Mouse (Mus musculus) lung, embryonic 15.5 days (tissue): ENCODE measurements around the gene Gpr132. TPM values are rescaled to one million over a fixed set of nuclear protein-coding genes. Genes with fewer than 3 reads are reported as not detected.

ENCODE experiments used
- ATAC-seq: fragments of 200-750 bp; cut with Nextera tagmentation; 2 replicates; pipeline ENCODE4 v1.8.0; 2017; ENCODE audit warnings: moderate number of reproducible peaks, borderline replicate concordance; ENCODE audit not compliant: low FRiP score, low TSS enrichment; ENCODE audit errors: extremely low read depth
- H3K27ac ChIP-seq: fragments of 300-500 bp; sonication (generic); 2 replicates; pipeline ENCODE4 v1.5.1; 2015; ENCODE audit warnings: moderate library complexity, mild to moderate bottlenecking, inconsistent platforms
- H3K27me3 ChIP-seq: fragments of 300-500 bp; sonication (generic); 2 replicates; pipeline ENCODE4 v1.6.1; 2015; ENCODE audit warnings: inconsistent platforms
- H3K36me3 ChIP-seq: fragments of 300-500 bp; sonication (generic); 2 replicates; pipeline ENCODE4 v1.6.1; 2015; ENCODE audit warnings: inconsistent platforms
- H3K4me1 ChIP-seq: fragments of 300-500 bp; sonication (generic); 2 replicates; pipeline ENCODE4 v1.6.1; 2015; ENCODE audit warnings: inconsistent platforms
- H3K4me2 ChIP-seq: fragments of 300-500 bp; sonication (generic); 2 replicates; pipeline ENCODE4 v1.6.1; 2015; ENCODE audit warnings: inconsistent platforms, mild to moderate bottlenecking, moderate library complexity
- H3K4me3 ChIP-seq: fragments of 300-500 bp; sonication (generic); 2 replicates; pipeline ENCODE4 v1.5.1; 2015; ENCODE audit warnings: mild to moderate bottlenecking, inconsistent platforms
- H3K9ac ChIP-seq: fragments of 300-500 bp; sonication (generic); 2 replicates; pipeline ENCODE4 v1.6.1; 2015; ENCODE audit warnings: inconsistent platforms
- H3K9me3 ChIP-seq: fragments of 300-500 bp; sonication (generic); 2 replicates; pipeline ENCODE4 v1.6.1; 2016; ENCODE audit warnings: inconsistent platforms
- WGBS: fragments of 180-500 bp; shearing (Covaris S2); methylation state at CpG from one replicate; pipeline ENCODE4 v1.1.7; 2015; 5-methylcytosine and 5-hydroxymethylcytosine counted together
- polyA plus RNA-seq: library from polyadenylated mRNA; unstranded; fragments of >200 nt; fragmentation: Nextera tagmentation; extraction: Ambion mirVana; gene quantifications from 2 replicates; pipeline ENCODE4 v1.2.1, GENCODE M21; 2015

Gpr132 gene
- polyA plus RNA-seq, 1 experiment from 2014 or later, result 0.79 TPM

DNA sequence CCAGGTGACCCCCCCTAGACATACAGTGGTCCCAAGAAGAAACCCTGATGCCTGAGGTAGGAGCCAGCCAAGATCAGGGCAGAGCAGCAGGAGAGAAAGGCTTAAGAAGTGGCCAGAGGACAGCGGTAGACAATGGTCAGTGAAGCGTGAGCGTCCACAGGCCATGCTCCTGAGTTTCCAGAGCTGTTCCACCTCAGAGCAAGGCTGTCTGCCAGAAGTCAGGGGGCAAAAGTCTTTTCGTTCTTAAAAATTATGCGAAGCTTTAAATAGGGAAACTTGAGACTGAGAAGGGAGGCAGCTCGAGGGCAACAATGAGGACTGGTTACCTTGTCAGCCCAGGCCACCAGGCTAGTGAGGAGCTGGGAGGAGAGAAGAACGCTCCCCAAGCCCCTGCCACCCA lies 54.7 kb downstream of the Gpr132 start:
- Histone ChIP-seq H3K27ac (no peak overlapping the region), H3K36me3 (peaks cover 16% of the 10 kb centered on the region), H3K9ac (no peak overlapping the region), H3K9me3 (no peaks in the 10 kb centered on the region), H3K4me2 (no peak overlapping the region), H3K27me3 (no peaks in the 10 kb centered on the region), H3K4me1 (peaks cover 16% of the 10 kb centered on the region), H3K4me3 (no peak overlapping the region)
- ATAC-seq, result no peak
- WGBS, result 86% methylated on average over 7 of the region's 7 CpGs

DNA sequence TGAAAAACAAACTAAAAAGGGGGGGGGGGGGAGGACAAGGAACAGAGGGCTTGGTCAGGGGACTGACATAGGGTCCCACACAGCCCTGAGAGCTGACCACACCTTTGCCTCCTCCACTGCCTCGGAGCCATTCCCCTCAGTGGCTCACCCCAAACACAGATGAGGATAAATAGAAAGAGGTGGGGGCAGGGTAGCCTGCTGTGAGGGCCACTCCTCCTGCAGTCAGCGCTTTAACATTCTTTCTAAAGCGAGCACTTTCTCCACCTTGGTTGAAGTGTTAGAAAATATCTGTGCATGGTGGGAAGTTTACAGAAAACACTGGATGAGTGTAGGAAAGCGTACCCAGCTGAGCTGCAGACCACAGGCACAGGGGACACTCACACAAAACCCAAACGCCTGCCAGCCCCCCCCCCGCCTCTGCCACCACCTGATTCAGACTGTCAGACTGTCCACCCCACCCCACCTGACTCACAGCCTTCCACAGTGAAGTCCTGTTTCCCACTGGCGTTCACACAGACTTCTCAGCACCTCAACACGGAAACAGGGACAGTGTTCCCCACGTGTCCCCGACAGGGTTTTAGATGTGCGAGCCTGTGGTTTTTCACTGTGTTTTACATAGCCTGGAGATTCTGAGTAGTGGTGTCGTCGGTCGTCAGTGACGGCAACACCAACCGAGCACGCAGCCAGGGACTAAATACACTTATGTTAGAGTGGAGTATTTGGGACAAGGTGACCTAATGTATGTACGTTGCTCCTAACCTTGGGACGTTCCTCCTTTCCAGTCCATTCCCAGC lies 57.7 kb downstream of the Gpr132 start:
- WGBS, result 50% methylated on average over 19 of the region's 19 CpGs
- peaks cover 18% of the 10 kb centered on the region for H3K4me1 ChIP-seq
- peak overlapping the region; percentile 70; the same call in 1 of the 2 replicates for H3K4me3 ChIP-seq
- H3K27me3 ChIP-seq, result peaks cover 9% of the 10 kb centered on the region
- peak overlapping the region; percentile 99 for H3K4me2 ChIP-seq
- H3K36me3 ChIP-seq, result 0 out of 2 replicates have a peak, but pooled peaks cover 2% of the 10 kb centered on the region
- H3K9me3 ChIP-seq, result no peaks in the 10 kb centered on the region
- ATAC-seq, result no peak
- no peak overlapping the region for H3K27ac ChIP-seq
- H3K9ac ChIP-seq, result peak overlapping the region; percentile 53; the same call in 1 of the 2 replicates

DNA sequence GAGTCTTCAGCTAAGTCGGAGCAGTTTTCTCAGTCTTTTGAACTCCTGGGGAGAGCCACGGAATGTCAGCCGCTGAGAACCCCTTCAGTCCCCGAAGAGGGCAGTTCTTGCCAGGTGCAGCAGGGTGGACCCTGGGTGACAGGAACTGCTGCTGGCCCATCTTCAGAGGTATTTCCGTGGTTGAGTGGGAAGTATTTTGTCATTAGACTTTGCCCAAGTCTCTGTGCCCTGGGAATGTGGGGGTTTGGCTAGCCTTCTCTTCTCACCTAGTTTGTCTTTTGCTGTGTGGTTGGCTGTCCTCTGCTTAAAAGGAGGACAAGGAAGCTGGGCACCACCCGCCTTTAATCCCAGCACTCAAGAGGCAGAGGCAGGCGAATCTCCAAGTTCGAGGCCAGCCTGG lies 58.4 kb downstream of the Gpr132 start:
- Histone ChIP-seq H3K4me3 (peak overlapping the region; percentile 70), H3K4me2 (peak overlapping the region; percentile 99), H3K36me3 (no peaks in the 10 kb centered on the region), H3K4me1 (peaks cover 18% of the 10 kb centered on the region), H3K27me3 (peaks cover 13% of the 10 kb centered on the region), H3K27ac (no peak overlapping the region), H3K9ac (peak overlapping the region; percentile 53), H3K9me3 (no peaks in the 10 kb centered on the region)
- 19% methylated on average over 8 of the region's 8 CpGs for WGBS
- no peak for ATAC-seq

DNA sequence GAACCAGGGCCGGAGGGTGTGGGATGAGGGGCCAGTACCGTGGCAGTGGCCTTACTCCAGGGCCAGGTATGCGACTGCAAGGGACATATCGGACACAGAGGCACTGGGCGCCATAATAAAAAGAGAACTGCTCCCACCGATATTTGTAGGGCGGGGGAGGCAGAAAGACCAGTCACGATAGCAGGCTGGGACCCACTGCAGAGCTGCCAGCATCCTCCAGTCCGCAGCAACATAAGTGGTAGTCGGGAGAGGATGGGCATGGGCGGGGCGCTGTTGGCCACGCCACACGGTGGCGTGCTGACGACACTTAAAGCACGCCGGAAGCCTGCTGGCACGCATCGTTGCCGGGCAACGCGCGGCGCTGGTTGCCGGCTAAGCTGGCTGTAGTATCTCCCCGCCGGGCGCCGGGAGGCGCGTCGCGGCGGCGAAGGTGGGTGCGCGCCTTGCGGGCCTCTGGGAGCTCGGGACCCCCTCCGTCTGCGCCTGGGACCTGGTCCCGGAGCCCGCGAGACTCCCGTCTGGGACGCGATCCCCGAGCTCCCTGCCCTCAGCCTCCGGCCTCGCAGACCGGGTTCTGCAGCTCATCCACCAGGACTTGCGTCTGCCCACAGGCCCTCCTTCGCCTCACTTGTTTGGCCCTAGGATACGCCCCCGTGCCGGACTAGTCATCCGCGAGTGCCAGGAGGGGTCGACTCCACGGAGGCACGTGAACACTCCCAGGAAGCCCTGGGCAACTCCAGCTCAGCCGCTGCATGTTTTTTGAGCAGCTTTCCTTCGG lies 59.3 kb downstream of the Gpr132 start, which contains the start of gene Clba1:
Clba1 (plus strand) TSS at position 351 of the 778 bp plus-strand sequence.
- peak within 1 kb of the TSS; percentile 9; the same call in 1 of the 2 replicates for H3K27ac ChIP-seq
- H3K4me1 ChIP-seq, result peaks cover 18% of the 10 kb centered on the region
- peak; percentile 86 for ATAC-seq
- WGBS, result 1% methylated on average over 52 of the region's 64 CpGs
- H3K9me3 ChIP-seq, result no peaks in the 10 kb centered on the region
- no peaks in the 10 kb centered on the region for H3K36me3 ChIP-seq
- peak within 1 kb of the TSS; percentile 99 for H3K4me2 ChIP-seq
- H3K27me3 ChIP-seq, result peaks cover 19% of the 10 kb centered on the region
- peak within 1 kb of the TSS; percentile 70 for H3K4me3 ChIP-seq
- H3K9ac ChIP-seq, result peak within 1 kb of the TSS; percentile 53

DNA sequence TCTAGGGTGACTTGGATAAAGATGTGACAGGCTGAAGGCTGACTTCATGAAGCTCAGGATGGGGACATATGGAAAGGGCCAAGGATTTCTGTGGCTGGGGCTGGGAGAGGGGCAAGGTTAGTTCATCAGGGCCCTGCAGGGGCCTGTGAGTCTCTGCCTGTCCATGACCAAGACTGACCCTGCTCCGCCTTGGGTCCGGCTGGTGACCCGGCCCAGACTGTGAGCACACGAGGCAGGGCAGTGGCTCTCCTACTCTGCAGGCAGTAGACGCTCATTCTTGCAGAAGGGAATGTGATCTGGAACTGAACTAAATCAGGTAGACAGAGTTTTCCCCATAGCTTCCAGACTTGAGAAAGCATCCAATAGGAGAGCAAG lies 59.8 kb downstream of the Gpr132 start:
- peaks cover 24% of the 10 kb centered on the region for H3K27me3 ChIP-seq
- no peaks in the 10 kb centered on the region for H3K9me3 ChIP-seq
- H3K9ac ChIP-seq, result peak overlapping the region; percentile 28; the same call in 1 of the 2 replicates
- peak; percentile 4; the same call in 1 of the 2 replicates for ATAC-seq
- peaks cover 18% of the 10 kb centered on the region for H3K4me1 ChIP-seq
- WGBS, result 58% methylated on average over 5 of the region's 5 CpGs
- H3K4me2 ChIP-seq, result peak overlapping the region; percentile 99
- no peaks in the 10 kb centered on the region for H3K36me3 ChIP-seq
- H3K27ac ChIP-seq, result no peak overlapping the region
- peak overlapping the region; percentile 70 for H3K4me3 ChIP-seq

DNA sequence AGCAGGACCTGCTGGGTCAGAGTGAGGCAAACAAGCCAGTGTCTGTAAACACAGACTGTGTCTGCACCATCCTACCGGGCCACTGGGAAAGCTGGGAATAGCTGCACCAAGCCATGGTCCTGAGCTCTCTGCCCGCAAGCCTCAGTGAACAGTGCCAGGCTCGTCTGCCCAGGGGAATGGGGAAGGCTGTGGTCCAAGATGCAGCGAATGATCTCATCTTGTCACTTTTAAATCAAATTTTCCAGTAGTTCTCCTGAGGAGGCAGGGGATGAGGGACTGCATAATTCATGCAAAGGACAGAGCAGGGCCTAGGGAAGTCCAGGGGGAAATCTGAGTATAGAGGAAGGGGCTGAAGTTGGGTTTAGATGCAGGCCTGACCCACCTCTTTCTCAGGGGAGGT lies 60.2 kb downstream of the Gpr132 start:
- no peak overlapping the region for H3K4me2 ChIP-seq
- no peak overlapping the region for H3K9ac ChIP-seq
- WGBS, result 82% methylated on average over 4 of the region's 4 CpGs
- H3K27ac ChIP-seq, result no peak overlapping the region
- no peaks in the 10 kb centered on the region for H3K9me3 ChIP-seq
- peaks cover 18% of the 10 kb centered on the region for H3K4me1 ChIP-seq
- no peak overlapping the region for H3K4me3 ChIP-seq
- ATAC-seq, result no peak
- peaks cover 28% of the 10 kb centered on the region for H3K27me3 ChIP-seq
- H3K36me3 ChIP-seq, result no peaks in the 10 kb centered on the region

DNA sequence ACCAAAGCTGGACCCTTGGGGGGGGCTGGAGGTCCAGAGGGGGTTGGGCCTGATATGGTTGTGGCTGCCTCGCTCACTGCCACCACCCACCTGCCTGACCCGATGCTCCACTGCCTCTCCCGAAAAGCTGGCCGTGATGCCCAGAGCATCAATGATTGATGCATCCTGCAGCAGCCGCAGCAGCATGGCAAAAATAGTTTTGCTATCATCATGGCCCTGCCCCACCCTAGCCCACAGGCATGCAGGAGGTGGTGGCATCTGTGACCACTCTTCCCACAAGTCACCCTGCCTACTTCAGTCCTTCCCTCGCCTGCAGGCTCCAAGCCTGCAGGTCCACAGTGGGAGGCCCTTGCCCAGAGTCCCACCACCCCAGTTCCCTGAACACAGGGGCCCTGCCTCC lies 62.0 kb downstream of the Gpr132 start:
- Histone ChIP-seq H3K27me3 (peaks cover 44% of the 10 kb centered on the region), H3K4me3 (no peak overlapping the region), H3K9me3 (no peaks in the 10 kb centered on the region), H3K4me2 (no peak overlapping the region), H3K4me1 (peaks cover 32% of the 10 kb centered on the region), H3K9ac (no peak overlapping the region), H3K27ac (no peak overlapping the region), H3K36me3 (no peaks in the 10 kb centered on the region)
- ATAC-seq, result no peak
- 52% methylated on average over 6 of the region's 6 CpGs for WGBS

DNA sequence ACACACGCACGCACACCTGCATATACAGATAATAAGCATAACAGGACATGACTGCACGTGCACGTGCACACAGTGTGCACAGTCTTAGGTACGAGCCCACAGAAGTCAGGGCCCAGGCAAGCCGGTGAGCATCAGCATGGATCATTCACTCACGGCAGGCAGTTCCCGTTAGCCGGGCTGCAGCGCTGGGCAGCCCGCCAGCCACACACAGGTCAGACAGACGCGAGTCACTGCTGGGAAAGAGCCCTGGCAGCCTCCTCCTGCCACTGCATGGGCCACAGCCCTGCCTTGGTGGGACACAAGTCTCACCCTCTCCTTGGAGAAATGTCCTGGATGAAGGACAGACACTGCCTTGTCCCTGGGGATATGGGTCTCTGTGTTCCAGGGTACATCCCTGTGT lies 64.0 kb downstream of the Gpr132 start:
- Histone ChIP-seq H3K4me1 (peaks cover 35% of the 10 kb centered on the region), H3K27ac (no peak overlapping the region), H3K9ac (no peak overlapping the region), H3K4me3 (no peak overlapping the region), H3K36me3 (no peaks in the 10 kb centered on the region), H3K9me3 (no peaks in the 10 kb centered on the region), H3K4me2 (no peak overlapping the region), H3K27me3 (peaks cover 50% of the 10 kb centered on the region)
- no peak for ATAC-seq
- 44% methylated on average over 13 of the region's 13 CpGs for WGBS

DNA sequence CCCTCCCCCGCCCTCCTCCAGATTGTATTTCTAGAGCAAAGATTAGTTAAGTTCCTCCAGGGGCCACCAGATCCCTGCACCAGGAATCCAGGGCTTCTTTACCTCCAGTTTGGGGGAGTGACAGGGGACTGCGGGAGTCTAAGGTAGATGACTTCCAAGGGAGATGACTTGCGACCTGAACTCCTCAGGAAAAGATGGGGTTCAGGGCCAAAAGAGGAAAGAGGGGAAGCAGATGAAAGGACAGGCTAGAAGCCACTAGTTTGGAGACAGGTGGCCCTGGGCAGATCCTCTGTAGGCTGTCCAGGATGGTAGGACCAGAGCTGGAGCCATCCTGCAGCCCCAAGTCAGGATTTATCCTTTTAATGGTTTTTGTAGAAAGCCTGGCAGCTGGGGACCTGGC lies 65.1 kb downstream of the Gpr132 start:
- WGBS, result 15% methylated on average over 3 of the region's 3 CpGs
- no peak overlapping the region for H3K4me3 ChIP-seq
- peak overlapping the region; percentile 98; the same call in 1 of the 2 replicates for H3K4me2 ChIP-seq

DNA sequence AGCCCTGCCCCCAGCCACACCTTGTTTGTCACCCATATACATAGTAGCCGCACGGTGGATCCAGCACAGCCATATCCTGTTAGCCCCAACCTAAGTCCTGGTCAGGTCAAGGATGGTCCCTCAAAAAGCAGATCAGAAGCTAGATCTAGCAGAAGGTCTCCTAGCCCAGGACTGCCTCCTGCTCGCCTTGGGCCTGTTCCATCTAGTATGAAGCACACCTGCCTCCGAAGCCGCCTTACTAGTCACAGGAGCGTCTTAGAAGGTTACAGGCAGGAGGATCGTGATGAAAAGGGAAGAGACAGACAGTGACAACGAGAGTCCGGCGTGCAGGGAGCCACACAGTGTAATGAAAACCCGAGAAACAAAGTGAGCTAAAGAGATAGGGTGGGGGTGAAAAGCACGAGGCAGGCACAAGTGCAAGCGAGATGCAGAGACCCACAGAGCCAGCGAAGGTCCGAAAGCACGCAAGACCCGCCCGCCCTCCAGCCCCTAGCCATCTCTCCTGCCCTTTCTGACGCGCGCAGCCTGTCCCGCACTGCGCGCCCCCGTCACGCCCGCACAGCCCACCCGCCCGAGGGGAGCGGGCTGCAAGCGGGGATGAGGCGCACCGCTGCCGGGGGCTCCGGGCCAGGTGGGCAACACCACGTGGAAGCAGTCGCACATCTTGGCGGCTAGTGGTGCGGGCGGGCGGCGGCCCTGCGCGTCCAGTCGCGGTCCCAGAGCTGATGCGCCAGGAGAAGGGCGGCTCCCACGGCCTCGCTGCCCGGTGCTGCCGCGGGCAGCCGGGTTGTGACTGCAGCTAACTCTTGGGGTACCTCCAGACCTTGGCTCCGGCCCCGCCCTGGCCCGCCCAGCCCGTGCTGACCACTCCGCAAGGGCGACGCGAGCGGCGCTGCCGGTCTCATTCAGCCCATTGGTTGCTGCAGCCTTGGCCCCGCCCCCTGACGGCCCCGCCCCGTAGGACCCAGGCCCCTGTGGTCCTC lies 65.9 kb downstream of the Gpr132 start, which contains the start of gene Ahnak2:
Ahnak2 (minus strand) TSS at position 794 of the 983 bp plus-strand sequence.
- Histone ChIP-seq H3K9me3 (no peaks in the 10 kb centered on the region), H3K36me3 (no peaks in the 10 kb centered on the region), H3K27me3 (peaks cover 53% of the 10 kb centered on the region), H3K4me3 (peak within 1 kb of the TSS; percentile 46), H3K9ac (peak within 1 kb of the TSS; percentile 38), H3K27ac (no peak within 1 kb of the TSS), H3K4me1 (peaks cover 48% of the 10 kb centered on the region), H3K4me2 (peak within 1 kb of the TSS; percentile 98)
- ATAC-seq, result peak; percentile 29; the same call in 1 of the 2 replicates
- 3% methylated on average over 64 of the region's 69 CpGs for WGBS

More for the DNA sequence above, 65.1 kb downstream of the Gpr132 start:
- H3K36me3 ChIP-seq, result no peaks in the 10 kb centered on the region
- H3K27ac ChIP-seq, result no peak overlapping the region
- no peak for ATAC-seq
- no peak overlapping the region for H3K9ac ChIP-seq
- no peaks in the 10 kb centered on the region for H3K9me3 ChIP-seq
- H3K4me1 ChIP-seq, result peaks cover 40% of the 10 kb centered on the region
- H3K27me3 ChIP-seq, result peaks cover 50% of the 10 kb centered on the region
